Mouse (Mus musculus) G1E (cell line): ENCODE measurements around the gene Mcat.

Source experiments
- CTCF ChIP-seq: IDR thresholded peaks from 2 replicates; pipeline ENCODE4 v1.5.1; 2012; ENCODE audit warnings: low read depth, low read length, inconsistent platforms, mixed read lengths
- GATA1 ChIP-seq: IDR thresholded peaks from 2 replicates; pipeline ENCODE4 v1.6.1; 2012; ENCODE audit warnings: borderline replicate concordance, low read length, inconsistent platforms, mixed read lengths
- GATA2 ChIP-seq: IDR thresholded peaks from 2 replicates; pipeline ENCODE4 v1.6.1; 2012; ENCODE audit warnings: low read depth, low read length, inconsistent platforms, borderline replicate concordance
- POLR2AphosphoS5 ChIP-seq: IDR thresholded peaks from 2 replicates; pipeline ENCODE4 v1.6.1; 2012; ENCODE audit warnings: low read depth, low read length, inconsistent platforms; ENCODE audit not compliant: insufficient replicate concordance
- TAL1 ChIP-seq: conservative IDR thresholded peaks from 2 replicates; pipeline ENCODE4 v1.6.1; 2012; ENCODE audit warnings: low read depth, low read length, inconsistent platforms, mixed read lengths

- TF ChIP-seq GATA2 (no peak), CTCF (no peak), TAL1 (no peak), POLR2AphosphoS5 (no peak), GATA1 (no peak)
Observed at GRCm38 (mm10) chr15:83550137-83550536, 13.4 kb downstream of the Mcat start.
